Mouse (Mus musculus): ENCODE measurements around the gene Vhl. TPM values are rescaled to one million over a fixed set of nuclear protein-coding genes. Genes with fewer than 3 reads are reported as not detected.
A peak's percentile ranks its signal among the peaks of the same experiment; 100 is the strongest.

Vhl gene
- polyA plus RNA-seq, 1 experiment from 2014 or later, result 24.8 TPM

DNA sequence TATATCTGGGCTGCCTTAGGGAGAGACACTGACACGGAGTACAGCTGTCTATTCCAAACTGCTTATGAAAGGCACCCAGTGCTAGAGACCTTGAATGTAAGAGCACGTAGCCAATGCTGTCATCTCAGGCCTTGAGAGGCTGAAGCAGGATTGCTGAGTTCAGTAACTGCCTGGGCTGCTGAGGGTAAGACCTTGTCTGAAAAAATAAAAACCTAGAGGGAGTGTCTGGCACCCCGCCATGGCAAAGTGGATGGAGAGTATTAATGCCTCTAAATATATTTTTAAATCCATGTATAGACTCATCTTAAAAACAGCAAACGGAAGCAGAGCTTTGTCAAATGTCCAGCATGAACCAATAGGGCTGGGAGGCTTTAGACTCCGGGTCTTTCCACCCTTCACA lies 23.9 kb upstream of the Vhl start:
- DNase-seq (ENCODE audit: low spot score) (no peak), ATAC-seq (replicated peaks; ENCODE audit: low FRiP score) (no peak)
- H3K27ac ChIP-seq (ENCODE audit: low read depth, low read length), result no peak overlapping the region
- no peaks in the 10 kb centered on the region for H3K4me1 ChIP-seq (replicated peaks; ENCODE audit: control insufficient read depth, insufficient read depth, low read length)
- no peaks in the 10 kb centered on the region for H3K27me3 ChIP-seq (replicated peaks; ENCODE audit: control insufficient read depth, insufficient read depth, low read length)
- no peak overlapping the region for H3K9ac ChIP-seq (ENCODE audit: low read depth, low read length)
- H3K9me3 ChIP-seq (ENCODE audit: control insufficient read depth, low read length), result no peaks in the 10 kb centered on the region
- no peak overlapping the region for H3K4me2 ChIP-seq
- H3K4me3 ChIP-seq (ENCODE audit: low read depth, low read length), result no peak overlapping the region
- 82% methylated on average over 5 of the region's 5 CpGs for WGBS
- 0 out of 2 replicates have a peak, but pooled peaks cover 2% of the 10 kb centered on the region for H3K36me3 ChIP-seq (ENCODE audit: control insufficient read depth, insufficient read depth, low read length)

DNA sequence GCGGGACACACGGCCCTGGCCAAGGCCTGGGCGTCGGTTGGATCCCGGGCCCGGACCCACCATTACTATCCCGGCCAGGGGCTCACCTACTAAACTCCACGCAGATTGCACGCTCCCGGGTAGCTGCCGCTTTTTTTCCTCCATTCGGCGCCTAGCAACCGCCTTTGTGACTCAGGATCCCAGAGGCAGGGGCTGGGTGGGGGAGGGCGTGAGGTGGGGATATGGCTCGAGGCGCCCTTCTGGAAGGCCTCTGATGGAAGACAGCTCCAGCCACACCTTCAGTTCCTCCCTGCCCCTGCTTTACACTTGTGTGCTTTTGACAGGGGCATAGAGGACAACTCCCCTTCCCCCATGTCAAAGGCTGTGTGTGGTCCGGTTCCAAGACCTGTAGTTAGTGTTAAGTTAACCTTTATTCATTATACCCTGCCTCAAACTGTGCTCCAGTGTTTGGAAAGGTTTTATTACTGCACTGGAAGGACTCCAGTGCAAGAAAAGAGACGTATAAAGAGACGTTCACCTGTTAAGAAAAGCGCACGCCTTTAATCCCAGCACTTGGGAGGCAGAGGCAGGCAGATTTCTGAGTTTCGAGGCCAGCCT lies 23.1 kb upstream of the Vhl start, which contains the start of gene Fancd2os:
Gene Fancd2os, minus strand, starts transcription at position 173 of the 597 bp plus-strand sequence.
- no peak within 1 kb of the TSS for H3K27ac ChIP-seq (ENCODE audit: low read depth, low read length)
- H3K4me1 ChIP-seq (replicated peaks; ENCODE audit: control insufficient read depth, insufficient read depth, low read length), result no peaks in the 10 kb centered on the region; the same call in 1 of the 2 replicates
- no peaks in the 10 kb centered on the region for H3K9me3 ChIP-seq (ENCODE audit: control insufficient read depth, low read length)
- H3K4me3 ChIP-seq (ENCODE audit: low read depth, low read length), result no peak within 1 kb of the TSS
- no peak within 1 kb of the TSS for H3K4me2 ChIP-seq
- H3K27me3 ChIP-seq (replicated peaks; ENCODE audit: control insufficient read depth, insufficient read depth, low read length), result no peaks in the 10 kb centered on the region
- DNase-seq (ENCODE audit: low spot score), result no peak
- WGBS, result 65% methylated on average over 23 of the region's 23 CpGs
- H3K36me3 ChIP-seq (ENCODE audit: control insufficient read depth, insufficient read depth, low read length), result 0 out of 2 replicates have a peak, but pooled peaks cover 2% of the 10 kb centered on the region
- H3K9ac ChIP-seq (ENCODE audit: low read depth, low read length), result no peak within 1 kb of the TSS
- no peak for ATAC-seq (replicated peaks; ENCODE audit: low FRiP score)

DNA sequence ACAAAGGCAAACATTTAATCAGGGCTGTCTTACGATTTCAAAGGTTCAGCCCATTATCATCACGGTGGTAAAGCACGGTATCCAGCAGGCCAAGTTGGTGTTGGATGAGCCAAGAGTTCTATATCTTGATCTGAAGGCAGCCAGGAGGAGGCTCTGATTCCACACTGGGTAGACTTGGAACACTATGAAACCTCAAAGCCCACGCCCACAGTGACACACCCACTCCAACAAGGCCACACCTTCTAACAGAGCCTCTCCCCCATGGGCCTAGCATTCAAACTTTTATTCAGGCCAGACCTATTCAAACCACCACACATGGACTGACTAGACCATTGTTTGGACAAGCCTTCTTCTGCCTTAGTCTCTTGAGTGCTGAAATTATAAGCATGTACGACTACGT lies 20.9 kb upstream of the Vhl start:
- Histone ChIP-seq H3K4me3 (ENCODE audit: low read depth, low read length) (no peak overlapping the region), H3K36me3 (ENCODE audit: control insufficient read depth, insufficient read depth, low read length) (no peaks in the 10 kb centered on the region; the same call in 1 of the 2 replicates), H3K9ac (ENCODE audit: low read depth, low read length) (no peak overlapping the region), H3K4me2 (no peak overlapping the region), H3K27ac (ENCODE audit: low read depth, low read length) (no peak overlapping the region), H3K27me3 (replicated peaks; ENCODE audit: control insufficient read depth, insufficient read depth, low read length) (no peaks in the 10 kb centered on the region), H3K9me3 (ENCODE audit: control insufficient read depth, low read length) (no peaks in the 10 kb centered on the region), H3K4me1 (replicated peaks; ENCODE audit: control insufficient read depth, insufficient read depth, low read length) (peaks cover 8% of the 10 kb centered on the region)
- WGBS, result 81% methylated on average over 6 of the region's 6 CpGs
- ATAC-seq (replicated peaks; ENCODE audit: low FRiP score) (no peak), DNase-seq (ENCODE audit: low spot score) (no peak)

DNA sequence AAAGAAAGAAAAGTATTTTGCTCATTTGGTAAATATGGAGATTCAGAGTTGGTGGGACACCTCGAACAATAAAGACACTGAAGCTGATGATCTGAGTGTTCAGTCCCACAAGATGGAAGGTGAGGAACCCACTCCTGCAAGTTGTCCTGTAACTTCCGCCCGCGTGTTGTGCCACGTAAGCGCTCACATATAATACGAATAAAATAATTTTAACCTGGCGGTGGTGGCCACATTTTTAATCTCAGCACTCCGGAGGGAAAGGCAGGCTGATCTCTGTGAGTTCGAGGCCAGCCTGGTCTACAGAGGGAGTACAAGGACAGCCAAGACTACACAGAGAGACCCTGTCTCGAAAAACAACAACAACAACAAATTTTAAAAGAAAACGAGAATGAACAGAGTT lies 19.8 kb upstream of the Vhl start:
- WGBS, result 47% methylated on average over 12 of the region's 12 CpGs
- Histone ChIP-seq H3K4me1 (replicated peaks; ENCODE audit: control insufficient read depth, insufficient read depth, low read length) (peaks cover 8% of the 10 kb centered on the region), H3K36me3 (ENCODE audit: control insufficient read depth, insufficient read depth, low read length) (no peaks in the 10 kb centered on the region; the same call in 1 of the 2 replicates), H3K4me2 (peak overlapping the region; percentile 70), H3K27me3 (replicated peaks; ENCODE audit: control insufficient read depth, insufficient read depth, low read length) (no peaks in the 10 kb centered on the region), H3K4me3 (ENCODE audit: low read depth, low read length) (peak overlapping the region; percentile 91), H3K9me3 (ENCODE audit: control insufficient read depth, low read length) (no peaks in the 10 kb centered on the region), H3K27ac (ENCODE audit: low read depth, low read length) (peak overlapping the region; percentile 70; the same call in 1 of the 2 replicates), H3K9ac (ENCODE audit: low read depth, low read length) (peak overlapping the region; percentile 90)
- ATAC-seq (replicated peaks; ENCODE audit: low FRiP score) (peak; percentile 22), DNase-seq (ENCODE audit: low spot score) (no peak)

DNA sequence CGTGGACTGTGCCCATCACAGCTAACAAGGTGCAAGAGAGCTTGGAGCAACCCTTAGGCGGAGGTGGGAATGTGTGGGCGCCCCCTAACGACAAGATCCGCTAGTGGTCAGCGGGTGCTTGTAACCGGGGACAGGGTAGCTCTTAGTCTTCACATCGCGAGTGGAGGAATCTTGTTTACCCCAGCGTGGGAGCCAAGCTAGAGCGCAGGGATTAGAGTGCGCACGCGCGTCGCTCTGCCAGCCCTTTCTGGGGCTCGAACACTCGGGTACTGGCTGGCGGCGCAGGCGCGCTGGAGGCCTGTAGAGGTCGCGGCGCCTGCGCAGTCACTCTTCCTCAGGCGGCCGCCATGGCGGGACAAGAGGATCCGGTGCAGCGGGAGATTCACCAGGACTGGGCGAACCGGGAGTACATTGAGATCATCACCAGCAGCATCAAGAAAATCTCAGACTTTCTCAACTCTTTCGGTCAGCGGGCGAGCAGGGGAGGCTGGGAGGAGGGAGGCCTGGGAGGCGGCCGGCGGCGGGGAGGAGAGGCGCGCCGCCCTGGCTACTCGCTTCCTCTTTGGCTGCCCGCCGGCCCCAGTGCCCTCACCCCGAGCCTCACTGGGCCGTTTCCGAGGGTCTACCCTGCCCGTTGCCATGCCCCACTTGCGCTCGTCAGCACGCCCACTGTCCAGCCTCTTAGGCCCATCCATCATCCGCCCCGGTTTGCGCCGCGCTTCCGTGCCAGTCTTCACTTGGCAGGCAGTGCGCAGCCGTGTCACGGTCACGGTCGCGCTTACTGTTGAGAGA lies 19.1 kb upstream of the Vhl start, which contains the start of gene Brk1:
Gene Brk1, plus strand, starts transcription at position 341 of the 792 bp plus-strand sequence.
- WGBS, result under 1% methylated on average over 65 of the region's 65 CpGs
- Histone ChIP-seq H3K36me3 (ENCODE audit: control insufficient read depth, insufficient read depth, low read length) (no peaks in the 10 kb centered on the region; the same call in 1 of the 2 replicates), H3K27ac (ENCODE audit: low read depth, low read length) (peak within 1 kb of the TSS; percentile 70), H3K9ac (ENCODE audit: low read depth, low read length) (peak within 1 kb of the TSS; percentile 90), H3K4me1 (replicated peaks; ENCODE audit: control insufficient read depth, insufficient read depth, low read length) (peaks cover 8% of the 10 kb centered on the region), H3K9me3 (ENCODE audit: control insufficient read depth, low read length) (no peaks in the 10 kb centered on the region), H3K4me3 (ENCODE audit: low read depth, low read length) (peak within 1 kb of the TSS; percentile 91), H3K4me2 (peak within 1 kb of the TSS; percentile 74), H3K27me3 (replicated peaks; ENCODE audit: control insufficient read depth, insufficient read depth, low read length) (no peaks in the 10 kb centered on the region)
- ATAC-seq (replicated peaks; ENCODE audit: low FRiP score) (peak; percentile 92), DNase-seq (ENCODE audit: low spot score) (peak; percentile 86)

DNA sequence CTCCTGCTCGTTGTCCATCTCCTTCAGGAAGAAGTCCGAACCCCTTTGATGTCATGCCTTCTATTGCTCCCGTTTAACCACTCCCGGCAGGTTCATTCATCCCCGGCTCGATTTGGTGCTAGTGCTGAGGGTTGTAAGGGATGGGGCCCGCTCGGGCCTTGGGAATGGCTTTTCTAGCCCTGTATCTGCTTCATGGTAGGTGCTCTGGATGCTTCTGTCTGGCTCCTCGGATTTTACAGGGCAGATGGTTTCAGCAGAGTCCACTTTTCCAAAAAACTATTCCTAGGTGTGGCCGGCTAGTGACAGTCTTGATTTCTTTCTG lies 18.6 kb upstream of the Vhl start:
- 5% methylated on average over 10 of the region's 10 CpGs for WGBS
- H3K4me2 ChIP-seq, result peak overlapping the region; percentile 74
- H3K36me3 ChIP-seq (ENCODE audit: control insufficient read depth, insufficient read depth, low read length), result no peaks in the 10 kb centered on the region; the same call in 1 of the 2 replicates
- peak overlapping the region; percentile 90 for H3K9ac ChIP-seq (ENCODE audit: low read depth, low read length)
- H3K9me3 ChIP-seq (ENCODE audit: control insufficient read depth, low read length), result no peaks in the 10 kb centered on the region
- peak overlapping the region; percentile 91 for H3K4me3 ChIP-seq (ENCODE audit: low read depth, low read length)
- no peak for DNase-seq (ENCODE audit: low spot score)
- peak overlapping the region; percentile 70; the same call in 1 of the 2 replicates for H3K27ac ChIP-seq (ENCODE audit: low read depth, low read length)
- peak; percentile 19; the same call in 1 of the 2 replicates for ATAC-seq (replicated peaks; ENCODE audit: low FRiP score)
- peaks cover 8% of the 10 kb centered on the region for H3K4me1 ChIP-seq (replicated peaks; ENCODE audit: control insufficient read depth, insufficient read depth, low read length)
- H3K27me3 ChIP-seq (replicated peaks; ENCODE audit: control insufficient read depth, insufficient read depth, low read length), result no peaks in the 10 kb centered on the region

DNA sequence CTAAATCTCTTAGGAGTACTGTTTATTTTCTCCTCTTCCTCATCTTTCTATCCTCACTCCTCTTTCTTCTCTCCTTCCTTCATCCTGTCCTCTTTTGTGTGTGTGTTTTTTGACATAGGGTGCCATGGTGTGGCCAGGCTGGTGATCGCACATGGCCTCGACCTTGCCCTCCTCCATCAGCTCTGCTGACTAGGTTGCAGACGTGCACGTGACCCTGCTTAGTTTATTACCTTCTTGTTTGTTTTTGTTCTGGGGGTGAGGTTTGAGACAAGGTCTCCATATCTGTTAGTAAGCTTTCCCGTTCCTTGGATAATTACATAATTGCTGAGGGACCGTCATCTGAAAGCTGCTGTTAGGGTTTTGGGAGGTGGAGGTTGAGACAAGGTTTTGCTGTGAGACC lies 14.9 kb upstream of the Vhl start:
- peaks cover 10% of the 10 kb centered on the region for H3K4me1 ChIP-seq (replicated peaks; ENCODE audit: control insufficient read depth, insufficient read depth, low read length)
- no peak overlapping the region for H3K9ac ChIP-seq (ENCODE audit: low read depth, low read length)
- WGBS, result 84% methylated on average over 6 of the region's 6 CpGs
- no peaks in the 10 kb centered on the region for H3K27me3 ChIP-seq (replicated peaks; ENCODE audit: control insufficient read depth, insufficient read depth, low read length)
- DNase-seq (ENCODE audit: low spot score) (no peak), ATAC-seq (replicated peaks; ENCODE audit: low FRiP score) (no peak)
- H3K9me3 ChIP-seq (ENCODE audit: control insufficient read depth, low read length), result no peaks in the 10 kb centered on the region
- H3K27ac ChIP-seq (ENCODE audit: low read depth, low read length), result no peak overlapping the region
- H3K4me2 ChIP-seq, result no peak overlapping the region
- H3K36me3 ChIP-seq (ENCODE audit: control insufficient read depth, insufficient read depth, low read length), result peaks cover 1% of the 10 kb centered on the region
- no peak overlapping the region for H3K4me3 ChIP-seq (ENCODE audit: low read depth, low read length)

DNA sequence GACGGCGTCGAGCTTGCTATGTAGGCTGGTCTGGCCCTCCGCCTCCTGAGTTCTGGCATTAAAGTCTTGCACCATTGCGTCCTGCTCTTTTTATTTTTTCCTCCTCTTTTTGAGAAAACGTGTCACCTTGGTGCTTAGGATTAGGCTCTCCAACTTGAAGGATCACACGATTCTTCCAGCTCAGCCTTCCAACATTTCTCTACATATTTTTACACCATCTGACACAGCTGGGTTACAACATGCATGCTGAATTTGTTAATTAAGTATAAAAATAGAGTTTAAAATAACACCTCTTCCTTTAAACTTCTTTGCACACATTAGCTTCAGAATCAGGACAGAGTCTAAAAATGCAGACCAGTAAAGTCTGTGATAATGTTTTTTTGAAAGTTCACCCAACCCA lies 14.5 kb upstream of the Vhl start:
- WGBS, result 88% methylated on average over 7 of the region's 7 CpGs
- H3K4me2 ChIP-seq, result no peak overlapping the region
- H3K9me3 ChIP-seq (ENCODE audit: control insufficient read depth, low read length), result no peaks in the 10 kb centered on the region
- no peak overlapping the region for H3K9ac ChIP-seq (ENCODE audit: low read depth, low read length)
- ATAC-seq (replicated peaks; ENCODE audit: low FRiP score) (no peak), DNase-seq (ENCODE audit: low spot score) (no peak)
- peaks cover 10% of the 10 kb centered on the region for H3K4me1 ChIP-seq (replicated peaks; ENCODE audit: control insufficient read depth, insufficient read depth, low read length)
- H3K4me3 ChIP-seq (ENCODE audit: low read depth, low read length), result no peak overlapping the region
- H3K36me3 ChIP-seq (ENCODE audit: control insufficient read depth, insufficient read depth, low read length), result peaks cover 6% of the 10 kb centered on the region
- H3K27me3 ChIP-seq (replicated peaks; ENCODE audit: control insufficient read depth, insufficient read depth, low read length), result no peaks in the 10 kb centered on the region
- no peak overlapping the region for H3K27ac ChIP-seq (ENCODE audit: low read depth, low read length)

Data from liver, embryonic 11.5 days (tissue).